9 mouse cellular contexts compared by ENCODE assay signal in the genomic region with DNA sequence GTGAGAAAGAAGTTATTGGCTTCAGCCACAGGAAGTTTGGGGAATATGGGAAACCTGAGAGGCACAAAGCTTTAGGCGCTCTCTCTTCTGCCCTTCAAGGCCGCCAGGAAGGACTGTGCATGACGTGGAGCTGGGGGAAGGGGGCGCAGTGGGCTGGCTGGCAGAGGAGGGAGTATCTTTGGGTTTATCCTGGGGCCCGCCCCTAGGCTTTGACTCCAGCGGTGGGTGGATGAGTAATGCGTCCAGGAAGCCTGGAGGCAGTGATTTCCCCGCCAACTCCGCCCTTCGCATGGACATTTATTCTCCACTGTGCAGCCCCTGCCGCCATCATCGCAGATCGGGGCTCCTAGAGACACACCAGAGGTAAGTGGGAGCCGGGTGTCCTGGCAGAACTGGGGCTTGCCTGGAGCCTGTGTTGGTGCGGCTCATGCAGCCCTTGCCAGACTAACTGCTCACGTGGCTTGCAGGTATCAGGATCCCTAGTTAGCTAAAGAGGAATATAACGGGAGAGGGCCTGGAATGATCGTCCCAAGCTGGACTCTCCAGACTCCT. TPM values are rescaled to one million over a fixed set of nuclear protein-coding genes. Genes with fewer than 3 reads are reported as not detected.
DNase-seq lines count a peak whose midpoint lies in the region; ATAC-seq and TF ChIP-seq lines count a peak whose summit lies in the region.
"Had no signal": no experiment of that assay in that cellular context is flagged by ENCODE, and none has a peak within 500 bp of the region (broad histone marks: within the 10 kb centered on the region; RNA-seq: fewer than 3 reads in every experiment).

A gene (plus strand): TSS at position 205 of the 552 bp plus-strand sequence.

- no peak for TF ChIP-seq CTCF in liver, postnatal 0 days (IDR thresholded peaks at IDR 0.05; ENCODE audit: low read depth)

- H3K4me1 ChIP-seq in forebrain, embryonic 11.5 days (replicated peaks; ENCODE audit: control insufficient read depth, insufficient read depth, low read length): no peaks in the 10 kb centered on the region
- peaks cover 14% of the 10 kb centered on the region for H3K4me1 ChIP-seq in hindbrain, embryonic 10.5 days (replicated peaks)
- H3K4me1 ChIP-seq in liver, postnatal 0 days (ENCODE audit: insufficient read depth): no peaks in the 10 kb centered on the region

- DNase-seq in 416B (ENCODE audit: low read depth) (peak; percentile 73), ZHBTc4 (ENCODE audit: low read depth, low spot score) (peak; percentile 89)
- peak; percentile 72 for DNase-seq in forebrain, embryonic 11.5 days (ENCODE audit: low spot score)
- DNase-seq in hindbrain, embryonic 10.5 days (ENCODE audit: low spot score): peak; percentile 53
- DNase-seq in liver, postnatal 0 days: peak; percentile 29
- peak; percentile 34 for DNase-seq in ovary, postnatal 14 days (ENCODE audit: low spot score)
- DNase-seq in thymus, postnatal 0 days (ENCODE audit: low spot score): no peak
- no peak for DNase-seq in layer of hippocampus, adult 8-10 months (ENCODE audit: low spot score in 2 of 2)

- 24% methylated on average over 18 of the region's 18 CpGs for WGBS in forebrain, embryonic 11.5 days
- 16% methylated on average over 18 of the region's 18 CpGs for WGBS in hindbrain, embryonic 10.5 days
- WGBS in liver, postnatal 0 days (ENCODE audit: insufficient replicate concordance): 13% methylated on average over 18 of the region's 18 CpGs

- H3K4me2 ChIP-seq in forebrain, embryonic 11.5 days (ENCODE audit: low read depth, low read length, severe bottlenecking): peak within 1 kb of the TSS; percentile 35
- H3K4me2 ChIP-seq in liver, postnatal 0 days (ENCODE audit: low read depth, low read length): peak within 1 kb of the TSS; percentile 50

- H3K9ac ChIP-seq in forebrain, embryonic 11.5 days (ENCODE audit: low read length): no peak within 1 kb of the TSS
- H3K9ac ChIP-seq in liver, postnatal 0 days (replicated peaks): peak within 1 kb of the TSS; percentile 21; the same call in 1 of the 2 replicates

- ATAC-seq in forebrain, embryonic 11.5 days (replicated peaks; ENCODE audit: low FRiP score): peak; percentile 69
- ATAC-seq in liver, postnatal 0 days: peak; percentile 47; the same call in 1 of the 2 replicates

- no peak within 1 kb of the TSS; the same call in 1 of the 2 replicates for H3K4me3 ChIP-seq in forebrain, embryonic 11.5 days (ENCODE audit: low read depth, low read length)
- peak within 1 kb of the TSS; percentile 38 for H3K4me3 ChIP-seq in hindbrain, embryonic 10.5 days
- H3K4me3 ChIP-seq in liver, postnatal 0 days (ENCODE audit: low read depth, low read length): no peak within 1 kb of the TSS
- H3K4me3 ChIP-seq: erythroblast, embryonic 14.5 days had no signal

- no peaks in the 10 kb centered on the region for H3K36me3 ChIP-seq in forebrain, embryonic 11.5 days (ENCODE audit: control insufficient read depth, insufficient read depth, low read length)
- H3K36me3 ChIP-seq in hindbrain, embryonic 10.5 days: no peaks in the 10 kb centered on the region
- H3K36me3 ChIP-seq in liver, postnatal 0 days (replicated peaks; ENCODE audit: insufficient read depth, low read length): no peaks in the 10 kb centered on the region

- no peak for TF ChIP-seq EP300 in liver, postnatal 0 days (IDR thresholded peaks at IDR 0.05; ENCODE audit: low read depth)

- H3K9me3 ChIP-seq in forebrain, embryonic 11.5 days (ENCODE audit: control insufficient read depth, low read length): no peaks in the 10 kb centered on the region
- H3K9me3 ChIP-seq in hindbrain, embryonic 10.5 days: no peaks in the 10 kb centered on the region; the same call in 1 of the 2 replicates
- H3K9me3 ChIP-seq in liver, postnatal 0 days (ENCODE audit: low read length): no peaks in the 10 kb centered on the region

- no peak within 1 kb of the TSS for H3K27ac ChIP-seq in forebrain, embryonic 11.5 days (ENCODE audit: low read depth, low read length)
- no peak within 1 kb of the TSS; the same call in 1 of the 2 replicates for H3K27ac ChIP-seq in hindbrain, embryonic 10.5 days
- H3K27ac ChIP-seq in liver, postnatal 0 days (ENCODE audit: low read depth): no peak within 1 kb of the TSS

- H3K27me3 ChIP-seq in forebrain, embryonic 11.5 days (ENCODE audit: control insufficient read depth, insufficient read depth, low read length): no peaks in the 10 kb centered on the region
- no peaks in the 10 kb centered on the region for H3K27me3 ChIP-seq in hindbrain, embryonic 10.5 days (ENCODE audit: insufficient read depth, poor library complexity, severe bottlenecking)
- no peaks in the 10 kb centered on the region for H3K27me3 ChIP-seq in liver, postnatal 0 days (ENCODE audit: insufficient read depth, low read length)

RNA-seq across cellular contexts. Expression of the gene that starts here (rescaled TPM):
- polyA plus RNA-seq in forebrain, embryonic 11.5 days (2014; fragmentation: Nextera tagmentation; extraction: Ambion mirVana): 5.8 and 7.4 TPM in 2 replicates
- polyA plus RNA-seq in hindbrain, embryonic 10.5 days (2016; fragmentation: Nextera tagmentation; extraction: Ambion mirVana): 10.3 and 10.6 TPM in 2 replicates
- polyA plus RNA-seq in liver, postnatal 0 days (2015; fragmentation: Nextera tagmentation; extraction: Ambion mirVana): 1.7 and 2.2 TPM in 2 replicates
- polyA plus RNA-seq in thymus, postnatal 0 days (2015; fragmentation: Nextera tagmentation; extraction: Ambion mirVana): 7.0 and 7.8 TPM in 2 replicates
- 1 to 10 TPM in 2 of 4 experiments, under 1 TPM in 1, not detected in 1; 0.55 to 3.2 (median 1.7) TPM for total RNA-seq in layer of hippocampus, adult 8-10 months (2022)
- polyA plus RNA-seq: erythroblast, embryonic 14.5 days had no signal

Comparison
In these comparisons a context has a peak if more than half of its experiments do, and no peak if none do; other contexts are left out.
1. DNase-seq: peak in 416B (single experiment), ZHBTc4 (single experiment), forebrain, embryonic 11.5 days (single experiment), hindbrain, embryonic 10.5 days (single experiment), liver, postnatal 0 days (single experiment) and ovary, postnatal 14 days (single experiment); none in thymus, postnatal 0 days (single experiment) and layer of hippocampus, adult 8-10 months (0 of 2).